Mouse (Mus musculus): ENCODE measurements around the gene Uggt1. TPM values are rescaled to one million over a fixed set of nuclear protein-coding genes. Genes with fewer than 3 reads are reported as not detected.

Uggt1 gene
- 24.1 TPM for polyA plus RNA-seq (2014; fragmentation: Illumina TruSeq; extraction: RNeasy Lipid Tissue Mini Kit (QIAGEN cat#74804); ENCODE audit: low read depth, low replicate concordance)

DNA sequence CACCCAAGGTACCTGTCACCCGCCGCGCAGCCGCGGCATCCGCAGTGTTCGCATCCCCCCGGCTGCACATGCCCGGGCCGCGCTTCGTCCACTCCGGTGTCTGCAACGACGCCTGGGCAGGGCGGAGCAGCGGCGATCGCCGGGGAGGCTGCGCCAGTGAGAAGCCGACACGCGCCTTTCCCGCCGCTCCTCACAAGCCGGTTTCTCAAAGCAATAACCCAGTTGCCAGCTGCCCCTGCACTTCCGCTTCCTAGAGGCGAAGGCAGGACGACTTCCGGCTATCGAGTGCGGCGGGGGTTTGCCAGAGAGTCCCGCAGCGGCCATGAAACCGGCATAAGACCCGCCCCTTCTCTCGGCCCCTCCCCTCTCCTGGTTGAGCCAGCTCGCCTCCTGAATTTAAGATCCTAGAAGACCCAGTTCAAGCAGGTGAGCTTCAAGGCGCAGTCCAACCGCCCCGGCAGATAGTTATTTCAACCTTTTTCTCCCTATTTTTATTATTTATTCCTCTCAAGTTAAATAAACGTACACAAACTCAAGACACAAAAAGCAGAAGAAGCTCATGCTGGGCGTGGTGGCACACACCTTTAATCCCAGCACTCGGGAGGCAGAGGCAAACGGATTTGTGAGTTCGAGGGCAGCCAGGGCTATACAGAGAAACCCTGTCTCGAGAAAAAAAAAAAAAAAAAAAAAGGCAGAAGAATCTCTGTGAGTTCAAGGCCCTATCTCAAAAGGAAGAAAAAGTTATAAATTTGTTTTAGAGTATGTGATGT lies at the start of gene Uggt1:
Gene Uggt1, minus strand, starts transcription at position 663 of the 770 bp plus-strand sequence.

GRCm38 (mm10) chr1:36274455-36274854 lies 29.9 kb upstream of the Uggt1 start, which contains the start of gene Neurl3:
Gene Neurl3, minus strand, starts transcription at chr1:36274679.

Other genes starting within 250 kb of the Uggt1 start
- 1.0 TPM for gene Hs6st1, start 176.3 kb downstream of the Uggt1 start, polyA plus RNA-seq (2014; fragmentation: Illumina TruSeq; extraction: RNeasy Lipid Tissue Mini Kit (QIAGEN cat#74804); ENCODE audit: low read depth, low replicate concordance)
- gene Neurl3, start 30.0 kb upstream of the Uggt1 start, polyA plus RNA-seq (2014; fragmentation: Illumina TruSeq; extraction: RNeasy Lipid Tissue Mini Kit (QIAGEN cat#74804); ENCODE audit: low read depth, low replicate concordance), result 0.25 TPM
- 0.21 TPM for gene Arid5a, start 63.0 kb upstream of the Uggt1 start, polyA plus RNA-seq (2014; fragmentation: Illumina TruSeq; extraction: RNeasy Lipid Tissue Mini Kit (QIAGEN cat#74804); ENCODE audit: low read depth, low replicate concordance)
- 32.8 TPM for gene Kansl3, start 124.5 kb upstream of the Uggt1 start, polyA plus RNA-seq (2014; fragmentation: Illumina TruSeq; extraction: RNeasy Lipid Tissue Mini Kit (QIAGEN cat#74804); ENCODE audit: low read depth, low replicate concordance)
- gene Fer1l5, start 127.6 kb upstream of the Uggt1 start, polyA plus RNA-seq (2014; fragmentation: Illumina TruSeq; extraction: RNeasy Lipid Tissue Mini Kit (QIAGEN cat#74804); ENCODE audit: low read depth, low replicate concordance), result 30.1 TPM
- 7.0 TPM for gene Lman2l, start 200.6 kb upstream of the Uggt1 start, polyA plus RNA-seq (2014; fragmentation: Illumina TruSeq; extraction: RNeasy Lipid Tissue Mini Kit (QIAGEN cat#74804); ENCODE audit: low read depth, low replicate concordance)
- gene Cnnm4, start 226.9 kb upstream of the Uggt1 start, polyA plus RNA-seq (2014; fragmentation: Illumina TruSeq; extraction: RNeasy Lipid Tissue Mini Kit (QIAGEN cat#74804); ENCODE audit: low read depth, low replicate concordance), result 6.3 TPM